Mouse (Mus musculus): ENCODE data around the gene Tbce. TPM values are rescaled to one million over a fixed set of nuclear protein-coding genes. Genes with fewer than 3 reads are reported as not detected.

Tbce gene
- polyA plus RNA-seq, 1 experiment from 2014 or later, result 111 TPM

GRCm38 (mm10) chr13:14018283-14018682 is 21.2 kb downstream of the Tbce start:
- no peaks in the 10 kb centered on the region for H3K4me1 ChIP-seq (replicated peaks; ENCODE audit: control insufficient read depth, insufficient read depth, low read length)
- H3K9me3 ChIP-seq (ENCODE audit: control insufficient read depth, low read length), result no peaks in the 10 kb centered on the region
- H3K27me3 ChIP-seq (ENCODE audit: control insufficient read depth, insufficient read depth, low read length), result no peaks in the 10 kb centered on the region
- no peak overlapping the region for H3K9ac ChIP-seq
- H3K4me2 ChIP-seq (replicated peaks), result no peak overlapping the region
- H3K4me3 ChIP-seq (replicated peaks; ENCODE audit: low read length), result no peak overlapping the region
- ATAC-seq (ENCODE audit: low FRiP score), result no peak
- DNase-seq (ENCODE audit: low spot score), result no peak
- H3K27ac ChIP-seq, result no peak overlapping the region
- H3K36me3 ChIP-seq (replicated peaks; ENCODE audit: control insufficient read depth, insufficient read depth), result peaks cover 59% of the 10 kb centered on the region

- Histone ChIP-seq H3K4me1 (replicated peaks; ENCODE audit: control insufficient read depth, insufficient read depth, low read length) (no peaks in the 10 kb centered on the region), H3K27ac (no peak overlapping the region), H3K9me3 (ENCODE audit: control insufficient read depth, low read length) (no peaks in the 10 kb centered on the region), H3K4me2 (replicated peaks) (no peak overlapping the region), H3K27me3 (ENCODE audit: control insufficient read depth, insufficient read depth, low read length) (no peaks in the 10 kb centered on the region), H3K4me3 (replicated peaks; ENCODE audit: low read length) (no peak overlapping the region), H3K9ac (no peak overlapping the region), H3K36me3 (replicated peaks; ENCODE audit: control insufficient read depth, insufficient read depth) (peaks cover 81% of the 10 kb centered on the region)
- ATAC-seq (ENCODE audit: low FRiP score), result no peak
- WGBS, result 95% methylated on average over 6 of the region's 6 CpGs
- no peak for DNase-seq (ENCODE audit: low spot score)
These were observed 23.8 kb downstream of the Tbce start for GRCm38 (mm10) chr13:14015609-14016008.

- no peak for ATAC-seq (ENCODE audit: low FRiP score)
- H3K9me3 ChIP-seq (ENCODE audit: control insufficient read depth, low read length), result no peaks in the 10 kb centered on the region
- H3K4me1 ChIP-seq (replicated peaks; ENCODE audit: control insufficient read depth, insufficient read depth, low read length), result no peaks in the 10 kb centered on the region
- no peak overlapping the region for H3K9ac ChIP-seq
- H3K36me3 ChIP-seq (replicated peaks; ENCODE audit: control insufficient read depth, insufficient read depth), result peaks cover 85% of the 10 kb centered on the region
- H3K4me3 ChIP-seq (replicated peaks; ENCODE audit: low read length), result no peak overlapping the region
- H3K4me2 ChIP-seq (replicated peaks), result no peak overlapping the region
- H3K27ac ChIP-seq, result no peak overlapping the region
- H3K27me3 ChIP-seq (ENCODE audit: control insufficient read depth, insufficient read depth, low read length), result no peaks in the 10 kb centered on the region
- WGBS, result 92% methylated on average over 4 of the region's 4 CpGs
- no peak for DNase-seq (ENCODE audit: low spot score)
These were observed 24.9 kb downstream of the Tbce start for GRCm38 (mm10) chr13:14014540-14014939.

DNA sequence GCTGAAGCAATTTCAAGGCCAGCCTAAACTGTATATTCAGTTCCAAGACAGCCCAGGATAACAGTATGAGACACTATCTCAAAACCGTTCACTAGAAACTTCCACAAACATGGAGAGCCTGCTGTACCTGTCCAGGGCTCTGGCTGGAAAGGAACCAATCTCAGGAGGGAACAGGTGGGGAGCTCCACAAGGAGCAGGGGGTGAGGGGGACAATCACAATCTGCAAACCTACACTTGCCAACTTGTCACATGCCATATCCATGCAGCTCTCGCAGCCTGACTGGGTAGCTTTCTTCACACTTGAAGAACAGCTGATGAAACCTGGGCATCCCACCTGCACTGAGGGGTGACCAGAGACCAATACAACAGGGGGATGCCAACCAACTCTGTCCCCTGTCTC is 25.4 kb downstream of the Tbce start:
- peaks cover 85% of the 10 kb centered on the region for H3K36me3 ChIP-seq (replicated peaks; ENCODE audit: control insufficient read depth, insufficient read depth)
- ATAC-seq (ENCODE audit: low FRiP score), result no peak
- 96% methylated on average over 2 of the region's 2 CpGs for WGBS

DNA sequence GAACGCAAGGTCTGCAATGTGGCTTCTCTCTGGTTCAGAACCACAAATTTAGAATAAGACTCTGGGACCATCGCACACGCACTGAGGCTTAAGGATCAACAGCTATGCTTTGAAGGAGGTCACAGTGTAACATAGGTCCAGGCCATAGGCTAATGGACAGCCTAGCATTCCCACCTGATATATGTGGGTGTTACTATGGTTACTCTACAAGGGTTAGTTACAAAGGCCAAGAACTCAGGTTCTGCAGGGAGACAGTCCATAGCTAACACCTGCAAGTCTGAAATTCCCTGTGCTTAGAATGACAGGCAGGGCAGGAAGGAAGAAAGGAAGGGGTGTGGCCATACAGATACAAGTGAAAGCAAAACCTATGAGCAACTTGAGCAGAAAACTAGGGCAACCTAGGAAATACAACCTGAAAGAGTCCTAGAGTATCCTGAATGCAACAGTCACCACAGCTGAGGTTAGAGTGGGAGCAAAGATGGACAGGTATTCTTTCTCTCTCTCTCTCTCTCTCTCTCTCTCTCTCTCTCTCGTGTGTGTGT is 27.9 kb downstream of the Tbce start:
- 89% methylated on average over 4 of the region's 4 CpGs for WGBS
- H3K9me3 ChIP-seq (ENCODE audit: control insufficient read depth, low read length), result no peaks in the 10 kb centered on the region
- ATAC-seq (ENCODE audit: low FRiP score) (no peak), DNase-seq (ENCODE audit: low spot score) (no peak)
- no peak overlapping the region for H3K9ac ChIP-seq
- H3K4me3 ChIP-seq (replicated peaks; ENCODE audit: low read length), result no peak overlapping the region
- no peaks in the 10 kb centered on the region for H3K4me1 ChIP-seq (replicated peaks; ENCODE audit: control insufficient read depth, insufficient read depth, low read length)
- H3K4me2 ChIP-seq (replicated peaks), result no peak overlapping the region
- H3K36me3 ChIP-seq (replicated peaks; ENCODE audit: control insufficient read depth, insufficient read depth), result peaks cover 85% of the 10 kb centered on the region
- no peaks in the 10 kb centered on the region for H3K27me3 ChIP-seq (ENCODE audit: control insufficient read depth, insufficient read depth, low read length)
- H3K27ac ChIP-seq, result no peak overlapping the region

More for the DNA sequence above, 25.4 kb downstream of the Tbce start:
- Histone ChIP-seq H3K27ac (no peak overlapping the region), H3K9ac (no peak overlapping the region), H3K27me3 (ENCODE audit: control insufficient read depth, insufficient read depth, low read length) (no peaks in the 10 kb centered on the region), H3K9me3 (ENCODE audit: control insufficient read depth, low read length) (no peaks in the 10 kb centered on the region), H3K4me2 (replicated peaks) (no peak overlapping the region), H3K4me1 (replicated peaks; ENCODE audit: control insufficient read depth, insufficient read depth, low read length) (no peaks in the 10 kb centered on the region), H3K4me3 (replicated peaks; ENCODE audit: low read length) (no peak overlapping the region)
- DNase-seq (ENCODE audit: low spot score), result no peak

DNA sequence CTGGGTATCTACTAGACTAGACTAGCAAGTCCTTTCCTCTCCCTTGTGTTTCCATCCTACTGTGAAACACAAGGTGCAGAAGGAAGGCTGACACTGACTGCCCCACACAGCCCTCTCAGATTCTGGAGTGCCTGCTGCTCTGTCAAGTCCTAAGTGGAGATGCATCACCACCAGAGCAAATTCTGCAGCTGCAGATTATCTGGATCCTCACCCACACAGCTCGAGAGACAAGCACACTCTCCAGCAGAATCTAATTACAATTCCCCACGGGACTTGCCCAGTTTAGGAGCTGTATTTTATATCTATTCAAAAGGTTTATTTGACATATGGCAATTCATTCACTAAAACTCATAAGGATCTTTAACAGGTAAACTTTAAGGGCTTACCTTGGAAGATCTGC is 33.4 kb downstream of the Tbce start:
- Histone ChIP-seq H3K9me3 (ENCODE audit: control insufficient read depth, low read length) (no peaks in the 10 kb centered on the region), H3K36me3 (replicated peaks; ENCODE audit: control insufficient read depth, insufficient read depth) (peaks cover 86% of the 10 kb centered on the region), H3K4me2 (replicated peaks) (no peak overlapping the region), H3K9ac (no peak overlapping the region), H3K27ac (no peak overlapping the region), H3K4me3 (replicated peaks; ENCODE audit: low read length) (no peak overlapping the region), H3K4me1 (replicated peaks; ENCODE audit: control insufficient read depth, insufficient read depth, low read length) (no peaks in the 10 kb centered on the region), H3K27me3 (ENCODE audit: control insufficient read depth, insufficient read depth, low read length) (no peaks in the 10 kb centered on the region)
- ATAC-seq (ENCODE audit: low FRiP score) (no peak), DNase-seq (ENCODE audit: low spot score) (no peak)
- WGBS, result 69% methylated on average over 2 of the region's 2 CpGs

- Histone ChIP-seq H3K4me2 (replicated peaks) (no peak overlapping the region), H3K4me3 (replicated peaks; ENCODE audit: low read length) (no peak overlapping the region), H3K4me1 (replicated peaks; ENCODE audit: control insufficient read depth, insufficient read depth, low read length) (no peaks in the 10 kb centered on the region), H3K27ac (no peak overlapping the region), H3K9me3 (ENCODE audit: control insufficient read depth, low read length) (no peaks in the 10 kb centered on the region), H3K9ac (no peak overlapping the region), H3K27me3 (ENCODE audit: control insufficient read depth, insufficient read depth, low read length) (no peaks in the 10 kb centered on the region), H3K36me3 (replicated peaks; ENCODE audit: control insufficient read depth, insufficient read depth) (peaks cover 92% of the 10 kb centered on the region)
- no peak for DNase-seq (ENCODE audit: low spot score)
- no peak for ATAC-seq (ENCODE audit: low FRiP score)
- 96% methylated on average over 5 of the region's 5 CpGs for WGBS
These were observed 34.4 kb downstream of the Tbce start for GRCm38 (mm10) chr13:14004999-14005398.

GRCm38 (mm10) chr13:14004086-14004485 is 35.4 kb downstream of the Tbce start:
- H3K27me3 ChIP-seq (ENCODE audit: control insufficient read depth, insufficient read depth, low read length), result no peaks in the 10 kb centered on the region
- no peak overlapping the region for H3K9ac ChIP-seq
- DNase-seq (ENCODE audit: low spot score) (no peak), ATAC-seq (ENCODE audit: low FRiP score) (no peak)
- no peaks in the 10 kb centered on the region for H3K9me3 ChIP-seq (ENCODE audit: control insufficient read depth, low read length)
- no peak overlapping the region for H3K4me3 ChIP-seq (replicated peaks; ENCODE audit: low read length)
- no peak overlapping the region for H3K27ac ChIP-seq
- no peaks in the 10 kb centered on the region for H3K4me1 ChIP-seq (replicated peaks; ENCODE audit: control insufficient read depth, insufficient read depth, low read length)
- H3K4me2 ChIP-seq (replicated peaks), result no peak overlapping the region
- peaks cover 94% of the 10 kb centered on the region for H3K36me3 ChIP-seq (replicated peaks; ENCODE audit: control insufficient read depth, insufficient read depth)
- 88% methylated on average over 4 of the region's 4 CpGs for WGBS

DNA sequence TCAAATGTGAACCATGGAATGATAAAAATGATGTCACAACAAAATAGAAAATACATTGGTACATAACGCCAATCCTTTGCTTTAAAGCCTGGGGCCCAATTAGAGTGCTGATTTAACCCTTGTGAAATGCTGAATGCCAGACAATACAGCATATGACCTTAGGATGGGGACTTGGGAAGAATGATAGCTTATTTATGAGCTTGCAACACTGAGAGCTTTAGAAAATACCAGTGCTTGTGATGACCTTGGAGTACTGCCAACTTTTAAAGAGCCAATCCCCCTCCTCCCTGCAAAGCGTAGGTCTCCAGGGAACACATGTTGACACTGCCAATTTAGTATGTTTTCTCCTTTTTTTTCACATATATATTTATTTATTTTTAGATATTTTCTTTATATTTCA is 36.7 kb downstream of the Tbce start:
- WGBS, result 62% methylated on average over 2 of the region's 2 CpGs
- no peaks in the 10 kb centered on the region for H3K27me3 ChIP-seq (ENCODE audit: control insufficient read depth, insufficient read depth, low read length)
- DNase-seq (ENCODE audit: low spot score), result no peak
- H3K27ac ChIP-seq, result no peak overlapping the region
- H3K4me2 ChIP-seq (replicated peaks), result no peak overlapping the region
- H3K9me3 ChIP-seq (ENCODE audit: control insufficient read depth, low read length), result no peaks in the 10 kb centered on the region
- no peaks in the 10 kb centered on the region for H3K4me1 ChIP-seq (replicated peaks; ENCODE audit: control insufficient read depth, insufficient read depth, low read length)
- no peak for ATAC-seq (ENCODE audit: low FRiP score)
- no peak overlapping the region for H3K4me3 ChIP-seq (replicated peaks; ENCODE audit: low read length)
- H3K36me3 ChIP-seq (replicated peaks; ENCODE audit: control insufficient read depth, insufficient read depth), result peaks cover 96% of the 10 kb centered on the region
- no peak overlapping the region for H3K9ac ChIP-seq

DNA sequence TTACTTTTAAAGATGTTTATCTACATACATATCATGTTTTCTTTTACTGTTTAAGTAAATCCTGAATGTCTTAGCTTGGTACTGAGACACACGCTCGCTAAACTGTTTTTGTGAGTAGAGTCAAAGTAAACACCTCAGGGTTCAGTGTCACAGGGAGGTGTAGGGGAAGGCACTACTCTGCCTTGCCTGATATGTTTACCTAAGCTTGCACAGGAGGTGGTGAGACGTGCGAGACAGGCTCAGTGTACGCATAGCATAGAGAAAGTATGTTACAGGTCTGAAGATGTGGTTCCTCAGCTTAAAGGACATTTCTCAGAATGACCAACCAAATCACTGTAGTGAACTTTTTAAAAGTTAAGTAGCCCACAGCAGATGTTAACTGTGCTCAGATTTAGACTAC is 42.0 kb downstream of the Tbce start:
- Histone ChIP-seq H3K27me3 (ENCODE audit: control insufficient read depth, insufficient read depth, low read length) (no peaks in the 10 kb centered on the region), H3K36me3 (replicated peaks; ENCODE audit: control insufficient read depth, insufficient read depth) (peaks cover 99% of the 10 kb centered on the region), H3K9ac (no peak overlapping the region), H3K4me2 (replicated peaks) (no peak overlapping the region), H3K4me3 (replicated peaks; ENCODE audit: low read length) (no peak overlapping the region), H3K27ac (no peak overlapping the region), H3K4me1 (replicated peaks; ENCODE audit: control insufficient read depth, insufficient read depth, low read length) (no peaks in the 10 kb centered on the region), H3K9me3 (ENCODE audit: control insufficient read depth, low read length) (no peaks in the 10 kb centered on the region)
- WGBS, result 93% methylated on average over 5 of the region's 5 CpGs
- ATAC-seq (ENCODE audit: low FRiP score) (no peak), DNase-seq (ENCODE audit: low spot score) (no peak)
